Mouse (Mus musculus) testis, adult 2 months (tissue): ENCODE measurements around the gene Igsf11. TPM values are rescaled to one million over a fixed set of nuclear protein-coding genes. Genes with fewer than 3 reads are reported as not detected.

ENCODE experiments used
- H3K27ac ChIP-seq: fragments of 200-500 bp; 2 replicates; pipeline ENCODE4 v1.5.1; 2012; ENCODE audit warnings: low read depth, low read length; ENCODE audit not compliant: control insufficient read depth, insufficient read depth
- H3K27me3 ChIP-seq: fragments of 200-500 bp; 2 replicates; pipeline ENCODE4 v1.6.1; 2012; ENCODE audit warnings: mild to moderate bottlenecking, low read length, moderate library complexity; ENCODE audit not compliant: control insufficient read depth, insufficient read depth
- H3K36me3 ChIP-seq: fragments of 200-500 bp; 2 replicates; pipeline ENCODE4 v1.6.1; 2012; ENCODE audit warnings: mild to moderate bottlenecking, low read length; ENCODE audit not compliant: control insufficient read depth, insufficient read depth
- H3K4me1 ChIP-seq: fragments of 200-500 bp; 2 replicates; pipeline ENCODE4 v1.6.1; 2012; ENCODE audit warnings: low read length; ENCODE audit not compliant: control insufficient read depth, insufficient read depth
- H3K4me3 ChIP-seq: fragments of 200-500 bp; 2 replicates; pipeline ENCODE4 v1.5.1; 2012; ENCODE audit warnings: low read depth, mild to moderate bottlenecking, low read length, moderate library complexity, mixed read lengths; ENCODE audit not compliant: control insufficient read depth
- CTCF ChIP-seq: fragments of 200-500 bp; IDR thresholded peaks from 2 replicates; pipeline ENCODE4 v1.5.1; 2012; ENCODE audit warnings: low read depth, mild to moderate bottlenecking, inconsistent platforms, low read length, moderate library complexity; ENCODE audit not compliant: control insufficient read depth, insufficient read depth, insufficient replicate concordance
- POLR2A ChIP-seq: fragments of 200-500 bp; IDR thresholded peaks from 2 replicates; pipeline ENCODE4 v1.6.1; 2012; ENCODE audit warnings: low read depth, mild to moderate bottlenecking, inconsistent platforms, low read length, moderate library complexity; ENCODE audit not compliant: control insufficient read depth
- polyA plus RNA-seq: library from polyadenylated mRNA; depleted of rRNA; stranded (reverse); fragments of >200 nt; gene quantifications from 2 replicates; pipeline ENCODE4 v1.2.3, GENCODE M21; 2012; rRNA removed

Igsf11 gene
- 91.8 and 95.5 TPM in 2 replicates for polyA plus RNA-seq

GRCm38 (mm10) chr16:38892371-38892770, at the start of gene Igsf11:
Igsf11 (plus strand) TSS chr16:38892671.
- Histone ChIP-seq H3K36me3 (no peaks in the 10 kb centered on the region), H3K4me1 (no peaks in the 10 kb centered on the region; the same call in none of the 2 replicates), H3K27ac (no peak within 1 kb of the TSS), H3K27me3 (no peaks in the 10 kb centered on the region), H3K4me3 (peak within 1 kb of the TSS; percentile 84)
- no peak for TF ChIP-seq CTCF
- TF ChIP-seq POLR2A, result peak; percentile 53; the same call in 1 of the 2 replicates

- no peak overlapping the region for H3K4me3 ChIP-seq
- H3K36me3 ChIP-seq, result no peaks in the 10 kb centered on the region
- no peak overlapping the region for H3K27ac ChIP-seq
- H3K4me1 ChIP-seq, result no peaks in the 10 kb centered on the region
- no peak for TF ChIP-seq CTCF
- TF ChIP-seq POLR2A, result no peak
- H3K27me3 ChIP-seq, result no peaks in the 10 kb centered on the region
Observed at GRCm38 (mm10) chr16:38858120-38858749, 34.2 kb upstream of the Igsf11 start.

GRCm38 (mm10) chr16:38860548-38860947, 31.9 kb upstream of the Igsf11 start:
- Histone ChIP-seq H3K27me3 (no peaks in the 10 kb centered on the region), H3K36me3 (no peaks in the 10 kb centered on the region), H3K27ac (no peak overlapping the region), H3K4me3 (no peak overlapping the region), H3K4me1 (no peaks in the 10 kb centered on the region)
- no peak for TF ChIP-seq POLR2A
- TF ChIP-seq CTCF, result no peak

- TF ChIP-seq POLR2A, result no peak
- TF ChIP-seq CTCF, result no peak
- no peaks in the 10 kb centered on the region for H3K36me3 ChIP-seq
- H3K27me3 ChIP-seq, result no peaks in the 10 kb centered on the region
- no peak overlapping the region for H3K27ac ChIP-seq
- H3K4me3 ChIP-seq, result no peak overlapping the region
- H3K4me1 ChIP-seq, result no peaks in the 10 kb centered on the region
Observed at GRCm38 (mm10) chr16:38864358-38864757, 28.1 kb upstream of the Igsf11 start.

GRCm38 (mm10) chr16:38873231-38873630, 19.2 kb upstream of the Igsf11 start:
- Histone ChIP-seq H3K27me3 (no peaks in the 10 kb centered on the region), H3K4me1 (no peaks in the 10 kb centered on the region), H3K27ac (no peak overlapping the region), H3K4me3 (no peak overlapping the region), H3K36me3 (no peaks in the 10 kb centered on the region)
- no peak for TF ChIP-seq POLR2A
- no peak for TF ChIP-seq CTCF

GRCm38 (mm10) chr16:38874481-38874880, 18.0 kb upstream of the Igsf11 start:
- Histone ChIP-seq H3K4me3 (no peak overlapping the region), H3K27ac (no peak overlapping the region), H3K27me3 (no peaks in the 10 kb centered on the region), H3K4me1 (no peaks in the 10 kb centered on the region), H3K36me3 (no peaks in the 10 kb centered on the region)
- no peak for TF ChIP-seq CTCF
- TF ChIP-seq POLR2A, result no peak

GRCm38 (mm10) chr16:38898816-38899425, 6.5 kb downstream of the Igsf11 start:
- TF ChIP-seq POLR2A, result no peak
- TF ChIP-seq CTCF, result no peak
- no peak overlapping the region for H3K27ac ChIP-seq
- peak overlapping the region; percentile 24; the same call in 1 of the 2 replicates for H3K4me3 ChIP-seq
- H3K36me3 ChIP-seq, result no peaks in the 10 kb centered on the region
- no peaks in the 10 kb centered on the region; the same call in 1 of the 2 replicates for H3K4me1 ChIP-seq
- no peaks in the 10 kb centered on the region for H3K27me3 ChIP-seq
